Mouse (Mus musculus) c-Kit-positive CD71-positive TER-119-positive erythroid progenitor cells, embryonic 14.5 days (primary cell): ENCODE data around the gene Cacng2.
A peak's percentile ranks its signal among the peaks of the same experiment; 100 is the strongest.

ENCODE experiments used
- DNase-seq: peaks from one replicate; pipeline ENCODE4 v3.0.0-alpha.2; 2013; ENCODE audit warnings: low spot score

Cacng2 gene

DNA sequence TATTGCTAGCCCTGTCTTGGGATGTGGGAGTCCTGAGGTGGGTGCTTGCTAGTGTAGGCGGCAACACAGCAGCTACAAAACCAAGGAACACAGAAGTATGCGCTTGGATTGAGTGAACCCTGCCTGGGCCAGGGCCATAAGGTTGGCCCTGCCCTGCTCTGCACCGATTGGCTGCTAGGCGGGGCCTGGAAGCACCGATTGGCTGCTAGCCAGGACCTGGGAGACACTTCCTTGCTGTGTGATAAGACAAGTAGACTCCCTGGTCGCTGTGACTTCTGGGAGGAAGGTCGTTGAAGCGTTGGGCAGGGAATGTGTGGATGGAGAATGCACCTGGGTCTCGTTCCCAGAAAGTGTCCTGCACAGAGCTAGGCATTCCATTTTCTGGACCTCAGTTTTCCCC is 115.9 kb downstream of the Cacng2 start:
- peak; percentile 31 for DNase-seq

DNA sequence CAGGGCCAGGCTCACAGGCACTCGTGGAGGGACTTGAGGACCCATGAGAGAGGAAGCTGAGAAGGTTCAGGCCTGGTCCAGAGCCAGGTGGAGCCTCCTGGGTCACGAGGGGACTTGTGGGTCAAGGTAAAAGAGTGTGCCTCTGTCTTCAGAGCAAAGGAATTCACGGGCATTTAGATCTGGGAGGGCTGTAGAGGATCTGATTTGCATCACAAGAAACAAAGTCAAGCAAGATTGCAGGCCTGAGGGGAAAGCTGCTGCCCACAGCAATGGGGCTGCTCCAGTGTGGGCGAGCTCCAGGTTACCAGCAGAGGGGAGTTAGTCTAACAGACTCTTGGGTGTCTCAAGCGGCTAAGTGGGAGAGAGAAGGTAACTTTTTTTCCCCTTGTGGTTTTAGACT is 118.4 kb downstream of the Cacng2 start:
- no peak for DNase-seq

DNA sequence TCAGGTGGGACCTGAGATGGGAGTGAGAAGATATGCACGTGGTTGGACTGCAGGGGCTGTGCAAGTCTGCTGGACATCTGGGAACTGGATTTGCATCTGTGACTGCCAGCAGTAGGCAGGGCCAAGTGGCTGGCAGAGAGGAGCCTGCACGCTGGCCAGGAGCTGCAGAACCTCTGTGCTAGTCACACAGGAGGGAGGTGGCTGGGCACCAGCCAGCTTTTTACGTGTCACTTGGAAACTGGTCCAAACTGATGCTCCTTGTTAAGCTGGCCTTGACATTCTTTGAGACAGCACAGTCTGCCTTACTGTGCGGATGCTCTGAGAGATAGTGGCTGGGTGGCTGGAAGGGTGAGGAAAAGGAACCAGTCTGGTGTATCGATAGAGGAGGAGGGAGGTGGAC is 131.3 kb downstream of the Cacng2 start:
- no peak for DNase-seq

DNA sequence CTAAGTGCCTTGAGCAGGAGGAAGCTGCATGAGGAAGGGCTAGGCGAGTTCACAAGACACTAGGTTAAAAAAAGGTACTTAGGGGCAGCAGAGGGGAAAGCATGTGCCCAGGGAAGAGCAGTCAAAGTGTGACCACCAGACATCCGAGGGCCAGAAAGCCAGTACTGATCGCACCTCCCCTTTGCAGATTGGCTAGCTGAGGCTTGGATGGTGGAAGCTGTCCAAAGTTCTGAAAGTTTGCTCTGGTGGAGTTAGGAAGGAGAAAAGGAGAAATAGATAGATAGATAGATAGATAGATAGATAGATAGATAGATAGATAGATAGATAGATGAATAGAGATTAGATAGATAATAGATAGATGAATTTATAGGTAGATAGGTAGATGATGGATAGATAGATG is 136.4 kb downstream of the Cacng2 start:
- DNase-seq = no peak

DNA sequence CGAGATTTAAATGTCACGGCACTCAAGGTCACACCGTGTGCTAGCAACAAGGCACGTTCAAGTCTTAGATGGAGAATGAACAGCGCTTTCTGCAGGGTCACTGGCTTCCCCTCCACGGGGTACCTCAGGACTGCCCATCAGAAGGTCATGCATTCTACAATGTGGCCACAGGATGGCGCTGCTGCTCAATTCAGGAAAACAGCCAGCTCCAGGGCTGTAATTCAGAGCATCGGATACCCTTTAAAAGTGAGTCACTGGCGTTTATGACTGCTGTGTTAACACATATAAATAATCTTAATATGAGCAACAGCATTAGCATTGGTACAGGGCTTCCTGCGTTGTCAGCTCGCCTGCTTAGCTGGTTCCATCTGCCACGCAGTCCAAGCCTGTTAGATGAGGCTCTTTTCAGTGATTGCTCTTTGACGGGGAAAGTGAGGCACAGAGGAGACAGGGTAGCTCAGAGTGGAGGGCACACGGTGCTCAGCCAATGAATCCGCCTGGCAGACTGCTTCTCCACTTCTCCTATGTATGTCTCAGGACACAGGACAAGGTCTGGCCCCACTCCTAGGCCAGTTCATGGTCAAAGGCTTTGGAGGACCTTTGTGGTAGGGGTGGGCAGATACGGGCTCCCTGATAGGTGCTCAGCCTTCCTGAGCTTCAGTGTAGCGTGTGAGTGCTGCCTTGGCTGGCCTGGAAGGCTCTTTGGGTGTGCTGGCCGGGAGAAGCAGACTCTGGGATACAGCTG is 137.5 kb downstream of the Cacng2 start:
- DNase-seq = peak; percentile 66

DNA sequence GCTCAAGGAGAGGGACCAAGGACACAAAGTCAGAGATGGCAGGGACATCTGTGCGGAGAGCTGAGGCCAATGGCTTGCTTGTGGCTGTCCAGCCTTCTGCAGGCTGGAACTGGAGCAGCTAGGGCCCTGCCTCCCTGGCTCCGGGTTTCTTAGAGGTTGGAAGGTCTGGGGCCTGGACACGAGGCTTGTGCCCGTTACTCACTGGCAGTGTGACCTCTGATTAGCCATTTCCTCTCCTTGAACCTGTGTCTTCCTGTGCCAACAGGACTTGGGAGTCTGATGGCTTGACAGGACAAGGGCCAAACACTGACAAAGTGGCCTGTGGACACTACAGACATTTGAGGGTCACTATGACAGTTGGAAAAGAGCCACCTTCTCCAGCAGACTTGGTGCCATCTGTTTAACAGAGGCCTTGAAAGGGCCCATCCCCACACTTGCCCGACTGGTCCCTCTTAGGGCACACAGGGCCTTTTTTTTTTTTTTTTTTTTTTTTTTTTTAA is 138.6 kb downstream of the Cacng2 start:
- DNase-seq = no peak

DNA sequence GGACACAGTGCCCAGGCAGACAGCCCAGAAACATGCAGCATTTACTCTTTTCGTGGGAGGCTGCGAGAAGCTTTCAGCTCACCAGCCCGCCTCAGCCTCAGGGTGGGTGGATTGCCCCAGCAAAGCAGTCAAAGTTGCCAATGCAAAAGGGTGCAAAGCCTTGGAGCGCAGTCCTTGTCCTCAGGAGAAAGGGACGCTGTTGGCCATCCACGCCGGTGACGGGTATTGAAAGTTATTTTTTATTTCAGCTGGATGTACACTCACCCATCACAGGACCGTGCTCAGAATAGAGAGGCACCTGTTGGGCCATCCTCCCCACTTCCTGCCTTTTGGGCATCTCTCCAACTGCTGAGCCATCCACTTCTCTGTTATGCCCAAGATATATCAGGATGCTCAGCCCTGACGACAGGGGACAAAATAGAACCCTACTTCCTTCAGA is 140.4 kb downstream of the Cacng2 start:
- no peak for DNase-seq

DNA sequence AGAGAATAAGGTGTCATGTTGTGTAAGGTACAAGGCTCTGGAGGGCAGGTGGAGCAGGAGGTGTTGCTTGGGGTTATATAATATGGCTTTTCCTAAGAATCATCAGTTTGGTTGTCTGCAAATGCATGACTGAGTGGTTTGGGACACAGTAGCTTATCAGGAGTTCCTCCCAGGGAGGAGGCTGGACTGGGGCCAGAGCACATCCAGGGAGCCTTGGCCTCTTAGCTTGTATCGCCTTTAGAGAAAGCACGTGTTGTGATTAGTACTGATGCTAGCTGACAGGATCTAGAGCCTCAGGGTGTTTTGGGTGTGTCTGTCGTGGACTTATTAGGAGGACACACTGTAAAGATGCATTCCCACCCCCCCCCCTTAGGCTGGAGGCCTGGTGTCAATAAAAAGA is 142.2 kb downstream of the Cacng2 start:
- DNase-seq = no peak

DNA sequence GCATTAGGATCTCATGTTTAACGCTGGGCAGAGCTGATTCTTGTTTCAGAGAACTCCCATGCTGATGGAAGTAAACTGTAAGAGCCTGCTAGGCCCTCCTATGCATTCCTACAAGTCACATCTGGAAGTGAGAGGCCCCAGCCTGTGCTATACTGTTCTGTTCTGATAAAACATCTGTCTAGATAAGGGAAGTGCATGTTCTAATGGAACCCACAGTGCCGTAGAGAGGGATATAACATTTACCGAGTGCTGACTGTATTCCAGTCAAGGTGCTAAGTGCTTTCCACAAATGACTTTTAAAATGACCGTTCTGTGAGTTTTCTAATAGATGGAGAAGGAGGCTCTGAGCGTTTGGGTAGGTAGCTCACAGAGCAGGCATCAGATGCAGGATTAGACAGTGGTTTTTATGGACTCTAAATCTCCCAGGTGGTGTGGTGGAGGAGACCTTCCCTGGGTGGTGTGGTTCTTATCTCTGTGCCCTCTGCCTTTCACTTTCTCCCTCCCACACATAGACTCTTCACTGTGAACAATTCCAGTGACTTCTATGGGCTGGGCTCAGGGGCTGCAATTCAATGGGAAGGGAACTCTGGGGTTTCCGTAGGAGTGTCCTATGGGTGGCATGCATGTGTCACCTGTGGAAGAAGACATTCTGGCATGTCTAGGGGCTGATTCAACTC is 145.5 kb downstream of the Cacng2 start:
- peak; percentile 73 for DNase-seq

DNA sequence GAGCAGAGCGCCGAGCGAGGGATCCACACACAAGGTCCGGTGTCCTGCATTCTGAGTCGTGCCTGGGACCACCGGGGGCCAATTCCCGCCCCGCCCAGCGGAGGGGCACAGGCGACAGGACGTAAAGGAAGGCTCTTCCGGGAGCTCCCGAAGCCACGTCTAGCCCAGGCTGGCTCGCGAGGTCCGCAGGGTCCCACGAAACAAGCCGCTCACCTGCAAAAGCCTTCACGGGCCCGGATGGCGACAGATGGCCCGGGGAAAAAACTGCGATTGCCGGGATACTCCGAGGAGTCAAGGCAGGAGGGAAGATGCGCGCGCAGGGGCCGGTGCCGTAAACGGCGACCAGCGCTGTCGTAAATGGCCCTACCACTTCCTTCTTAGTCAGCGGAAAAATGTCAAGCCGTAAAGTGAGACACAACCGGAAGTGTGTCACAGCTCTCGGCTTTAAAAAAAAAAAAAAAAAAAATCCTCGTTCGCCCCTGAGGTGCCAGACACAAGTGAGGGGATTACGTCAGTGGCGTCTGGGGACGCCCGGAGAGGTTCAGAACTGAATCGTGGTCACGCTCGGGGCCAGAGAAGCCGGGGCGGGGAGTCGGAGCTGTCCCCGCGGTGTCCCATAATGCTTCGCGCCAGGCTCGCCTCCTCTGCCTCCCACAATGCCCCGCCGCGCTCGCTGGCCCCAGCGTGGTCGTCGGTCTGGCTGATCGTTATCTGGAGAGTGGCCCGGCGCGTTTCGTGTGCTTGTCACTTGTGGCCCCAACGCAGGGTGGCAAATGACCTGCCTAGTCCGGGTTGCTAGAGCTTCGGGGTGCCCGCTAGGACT is 149.1 kb downstream of the Cacng2 start, which contains the start of gene Eif3d:
TSS of gene Eif3d (minus strand) at position 344 of the 823 bp plus-strand sequence.
- DNase-seq = peak; percentile 93

DNA sequence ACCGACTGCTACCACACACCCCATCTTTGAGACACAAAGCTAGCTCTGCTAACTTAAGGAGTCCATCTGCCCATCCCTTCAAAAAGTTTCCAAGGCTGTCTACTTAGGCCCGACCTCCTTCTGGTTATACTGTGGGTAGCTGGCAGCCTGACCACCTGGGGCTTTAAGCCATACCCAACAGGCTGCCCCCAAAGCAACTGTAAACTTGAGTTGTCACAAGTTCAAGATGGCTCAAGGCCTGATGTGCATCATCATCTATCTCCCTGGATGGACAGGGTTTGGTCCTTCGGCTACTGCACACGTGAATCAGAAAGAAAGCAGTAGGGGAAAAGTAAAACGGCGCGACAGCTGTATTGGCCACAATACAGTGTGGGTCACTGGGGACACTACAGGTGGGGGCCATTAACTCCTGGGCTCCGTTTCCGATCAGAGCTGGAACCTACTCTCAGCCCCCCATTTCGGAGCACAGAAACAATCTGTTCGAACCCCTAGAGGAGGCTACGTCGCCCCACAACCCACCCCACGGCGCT is 149.8 kb downstream of the Cacng2 start:
- no peak for DNase-seq

DNA sequence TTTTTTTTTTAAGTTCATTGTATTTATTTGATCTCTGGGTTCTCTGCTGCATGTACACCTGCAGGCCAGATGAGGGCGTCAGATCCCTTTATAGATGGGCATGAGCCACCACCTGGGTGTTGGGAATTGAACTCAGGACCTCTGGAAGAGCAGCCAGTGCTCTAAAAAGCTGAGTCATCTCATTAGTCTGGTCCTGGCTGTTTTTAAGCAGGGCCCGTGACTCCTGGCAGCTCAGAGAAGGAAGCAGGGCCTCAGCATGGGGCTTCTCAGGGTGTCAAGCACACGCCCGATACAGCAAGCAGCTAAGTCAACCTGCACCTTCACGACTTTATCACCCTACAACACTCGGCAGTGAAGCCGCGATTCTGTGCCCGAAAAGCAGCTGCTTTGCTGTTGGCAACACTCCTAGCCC is 154.7 kb downstream of the Cacng2 start:
- DNase-seq = peak; percentile 68

DNA sequence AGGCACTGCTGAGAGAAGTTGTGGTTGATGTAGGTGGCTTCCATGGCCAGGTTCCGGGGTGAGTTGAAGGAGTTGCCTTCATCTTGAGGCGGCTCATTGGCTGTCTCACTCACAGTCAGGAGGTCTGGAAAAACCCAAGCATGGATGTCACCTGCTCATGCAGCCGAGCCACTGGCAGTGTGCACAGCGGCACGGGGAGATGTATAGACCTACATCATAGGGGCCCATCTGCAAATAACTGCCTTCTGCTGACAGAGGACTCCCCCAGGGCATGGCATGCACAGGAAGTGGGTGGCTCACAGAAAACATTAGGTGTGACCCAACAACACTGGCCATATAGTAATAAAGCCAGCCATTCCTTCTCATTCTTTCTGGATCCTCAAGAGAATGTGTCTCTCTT is 157.4 kb downstream of the Cacng2 start:
- no peak for DNase-seq

DNA sequence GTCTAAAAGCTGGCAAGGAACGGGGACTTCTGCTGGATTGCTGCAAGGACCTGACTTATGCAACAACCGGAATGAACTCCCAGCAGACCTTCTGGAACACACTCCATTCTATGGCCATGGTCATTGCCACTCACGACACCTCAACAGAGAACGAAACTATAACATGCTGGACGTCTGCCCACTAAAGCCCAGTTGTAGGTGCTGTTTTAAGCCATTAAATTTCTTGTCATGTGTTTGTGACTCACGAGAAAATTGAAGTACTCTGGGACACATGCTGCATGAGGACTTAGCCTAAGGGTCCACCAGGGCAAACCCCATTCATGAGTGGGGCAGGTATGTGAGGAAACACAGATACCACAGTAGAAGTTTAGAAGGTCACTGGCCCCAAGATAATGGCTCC is 159.1 kb downstream of the Cacng2 start:
- DNase-seq = no peak

DNA sequence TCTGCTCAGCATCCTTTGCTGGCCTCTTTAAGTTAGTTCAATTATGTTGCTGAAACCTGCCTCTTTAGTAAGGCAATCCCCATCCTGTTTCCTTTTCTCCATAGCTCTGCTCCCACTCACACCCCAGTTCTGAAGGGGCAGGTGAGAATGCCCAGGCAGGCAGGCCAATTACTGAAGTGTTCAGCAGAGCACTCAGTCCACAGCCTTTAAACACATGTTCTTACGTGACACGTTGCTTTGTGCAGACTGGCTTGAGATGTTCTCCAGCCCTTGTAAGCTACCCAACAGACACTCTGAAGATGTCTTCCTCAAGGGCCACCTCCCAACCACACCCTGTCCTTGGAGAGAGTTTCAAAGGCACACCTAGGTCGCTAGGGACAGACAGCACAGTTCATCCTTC is 161.8 kb downstream of the Cacng2 start:
- DNase-seq = no peak

DNA sequence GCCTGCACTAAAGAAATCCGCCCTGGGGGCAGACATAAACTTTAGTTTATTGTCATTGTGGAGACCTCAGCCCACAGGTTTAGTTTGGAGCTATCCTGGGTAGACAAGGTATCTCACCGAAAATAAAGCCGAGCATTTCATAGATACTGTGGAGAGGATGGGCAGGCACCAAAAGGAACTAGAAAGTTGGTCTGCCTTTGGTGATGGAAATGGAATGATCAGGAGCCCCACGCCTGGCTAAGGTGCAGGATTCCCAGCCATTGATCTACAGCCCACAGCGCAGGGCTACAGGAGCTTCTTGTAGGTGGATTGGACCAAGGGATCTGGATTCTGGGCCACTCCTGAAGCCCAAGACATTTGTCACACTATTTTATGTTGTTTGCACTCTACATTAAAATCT is 162.2 kb downstream of the Cacng2 start:
- no peak for DNase-seq

DNA sequence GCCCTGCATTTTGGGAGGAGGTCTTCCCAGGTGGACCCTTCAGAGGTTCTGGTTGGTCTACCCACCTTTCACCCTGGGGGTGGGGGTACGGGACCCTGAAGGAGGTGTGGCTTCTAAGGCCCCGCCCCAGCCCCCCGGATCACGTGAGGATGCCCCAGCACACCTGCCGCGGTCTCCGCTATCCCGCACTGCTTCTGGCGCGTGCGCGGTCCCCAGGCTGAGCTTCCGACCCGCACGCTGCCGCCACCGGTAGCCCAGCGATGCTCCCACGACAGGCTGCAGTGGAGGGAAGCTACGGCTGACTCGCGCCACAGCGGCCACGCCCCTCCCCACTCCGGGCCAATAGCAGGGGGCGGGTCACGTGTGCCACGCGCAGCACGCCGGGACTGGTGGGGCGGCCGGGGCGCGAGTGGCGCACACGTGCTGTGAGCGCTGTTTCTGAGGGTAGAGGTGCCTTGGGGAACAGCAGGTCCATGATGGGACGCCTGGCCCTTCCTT is 163.4 kb downstream of the Cacng2 start, which contains the start of gene Foxred2:
TSS of gene Foxred2 (minus strand) at position 319 of the 498 bp plus-strand sequence.
- DNase-seq = no peak

DNA sequence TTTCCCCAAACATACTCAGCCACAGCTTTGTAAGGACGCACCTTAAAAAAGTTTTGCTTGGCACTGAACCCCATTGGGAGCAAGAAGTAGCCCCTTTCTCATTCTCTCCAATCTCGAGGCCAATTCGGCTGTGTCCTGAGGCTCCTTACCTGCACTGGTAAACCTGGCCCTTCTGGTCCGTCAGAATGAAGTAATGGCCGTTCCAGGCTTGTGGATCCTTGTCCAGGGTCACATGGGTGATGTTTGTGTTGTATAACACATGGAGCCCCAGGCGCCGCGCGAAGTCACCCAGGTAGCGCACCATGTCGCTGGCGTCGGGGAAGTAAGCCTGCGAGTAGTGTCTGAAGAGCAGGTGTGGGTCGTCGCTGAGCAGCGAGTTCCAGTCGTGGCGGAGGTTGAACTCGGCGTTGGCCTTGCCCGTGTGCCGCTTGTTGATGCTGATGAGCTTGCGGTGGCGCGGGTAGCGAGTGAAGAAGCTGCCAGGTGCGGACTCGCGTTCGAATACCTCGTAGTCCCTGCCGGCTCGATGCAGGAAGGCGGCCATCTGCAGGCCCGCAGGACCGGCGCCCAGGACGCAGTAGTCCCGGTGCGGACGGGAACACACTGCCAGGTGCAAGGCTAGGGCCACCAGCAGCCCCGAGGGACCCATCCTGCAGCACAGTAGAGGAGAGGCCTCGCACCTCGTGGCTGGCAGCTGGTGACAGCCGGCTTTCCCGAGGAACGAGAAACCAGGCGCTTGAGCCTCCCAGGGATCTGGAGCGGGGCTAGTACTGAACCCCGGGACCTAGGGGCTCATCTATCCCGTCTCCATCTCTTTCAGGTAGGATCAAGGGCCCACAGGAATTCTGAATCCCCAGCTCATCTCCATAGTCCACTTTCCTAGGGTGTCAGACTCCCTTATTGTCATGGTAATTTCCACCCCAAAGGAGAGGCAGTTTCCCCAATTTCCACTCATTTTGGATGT is 164.1 kb downstream of the Cacng2 start:
- DNase-seq = no peak

DNA sequence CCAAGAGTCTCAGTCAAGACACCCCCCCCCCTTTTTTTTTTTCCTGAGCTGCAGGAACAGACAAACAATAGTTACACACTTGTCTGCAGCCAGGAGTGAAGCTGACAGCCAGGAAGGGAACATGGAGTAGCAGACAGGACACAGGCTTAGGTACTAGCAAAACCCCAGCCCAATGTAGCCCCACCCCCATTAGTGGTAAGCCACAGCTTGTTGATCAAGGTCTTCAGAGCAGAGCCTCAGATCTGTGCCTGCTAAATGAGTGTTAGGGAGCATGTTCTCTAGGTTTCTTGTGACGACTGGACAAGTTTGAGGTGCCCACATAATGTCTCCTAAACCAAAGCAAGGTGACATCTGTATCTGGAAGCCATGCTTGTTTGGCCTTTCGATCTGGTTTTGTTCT is 165.5 kb downstream of the Cacng2 start:
- DNase-seq = no peak

DNA sequence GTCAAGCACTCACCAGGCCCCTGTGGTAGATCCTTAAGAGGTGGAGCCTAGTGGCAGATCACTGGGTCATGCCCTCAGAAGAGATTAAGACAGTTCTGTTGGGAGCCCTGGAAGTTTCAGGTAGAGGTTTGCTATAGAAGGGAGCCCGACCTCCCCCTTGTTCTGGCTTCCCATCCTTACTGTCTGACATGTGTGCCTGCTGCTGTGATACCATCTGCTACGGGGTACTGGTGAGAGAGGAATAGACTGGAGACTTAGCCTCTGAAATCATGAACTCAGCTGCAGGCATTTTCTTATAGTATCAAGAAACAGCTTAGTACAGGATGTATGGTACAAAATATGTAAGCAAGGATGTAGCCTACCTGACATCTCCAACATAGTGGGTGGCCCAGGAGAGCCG is 166.9 kb downstream of the Cacng2 start:
- no peak for DNase-seq

DNA sequence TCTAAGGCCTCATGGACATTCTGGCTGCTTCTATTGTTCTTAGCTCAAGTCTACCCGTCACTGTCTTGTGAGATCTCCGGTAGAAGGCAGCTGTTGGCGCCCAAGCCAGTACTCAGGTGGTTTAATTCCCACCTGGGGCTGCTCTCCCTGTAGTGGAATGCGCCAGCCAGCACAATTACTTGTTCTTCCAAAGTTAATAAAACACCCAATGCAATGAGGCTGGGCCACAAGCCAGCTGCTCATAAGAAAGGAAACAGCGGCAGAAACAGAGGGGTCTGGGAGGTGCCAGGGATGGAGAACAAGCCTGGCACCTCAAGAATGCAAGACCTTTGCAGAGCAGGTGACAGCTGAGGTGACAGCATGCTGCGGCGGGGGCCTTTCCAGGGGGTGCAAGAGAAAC is 170.8 kb downstream of the Cacng2 start:
- no peak for DNase-seq
